Mouse (Mus musculus) lung, postnatal 36 days (tissue): Measurements from ENCODE around the gene 1700010I14Rik.

Experiments
- DNase-seq: peaks from one replicate; pipeline ENCODE4 v3.0.0; 2022; ENCODE audit warnings: mixed read lengths

1700010I14Rik gene

DNA sequence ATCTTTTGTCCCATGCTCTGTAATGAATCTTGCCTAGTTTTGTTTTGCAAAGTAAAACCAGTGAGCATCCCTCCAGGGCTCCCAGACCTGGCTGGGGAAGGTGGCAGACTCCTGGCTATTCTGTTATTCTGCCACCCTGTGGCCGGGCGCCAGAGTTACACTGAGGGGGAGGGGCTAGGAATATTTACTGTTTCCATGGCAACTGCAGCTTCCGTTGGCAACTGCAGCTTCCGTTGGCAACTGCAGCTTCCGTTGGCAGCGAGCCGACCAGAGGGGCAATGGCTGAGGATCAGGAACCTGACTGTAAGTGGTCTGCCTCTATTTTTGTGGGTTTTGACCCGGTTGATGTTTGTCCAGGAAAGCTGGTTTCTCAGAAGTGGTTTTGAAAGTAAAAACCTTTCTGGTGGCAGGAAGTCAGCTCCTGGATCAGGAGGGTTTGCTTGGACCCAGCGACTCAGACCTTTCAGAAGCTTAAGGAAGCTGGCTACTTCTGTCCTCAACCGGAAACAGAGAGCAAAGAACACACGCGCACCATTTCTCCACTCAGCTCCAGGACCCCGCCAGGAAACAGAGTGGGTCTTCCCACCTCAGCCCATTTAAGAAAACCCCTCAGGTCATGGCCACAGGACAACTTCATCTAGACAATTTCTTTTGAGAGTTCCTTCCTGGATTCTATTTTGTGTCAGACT, at the start of gene 1700010I14Rik:
Gene 1700010I14Rik (plus strand): TSS at position 215 of the 689 bp plus-strand sequence.
- DNase-seq, result peak; percentile 92

DNA sequence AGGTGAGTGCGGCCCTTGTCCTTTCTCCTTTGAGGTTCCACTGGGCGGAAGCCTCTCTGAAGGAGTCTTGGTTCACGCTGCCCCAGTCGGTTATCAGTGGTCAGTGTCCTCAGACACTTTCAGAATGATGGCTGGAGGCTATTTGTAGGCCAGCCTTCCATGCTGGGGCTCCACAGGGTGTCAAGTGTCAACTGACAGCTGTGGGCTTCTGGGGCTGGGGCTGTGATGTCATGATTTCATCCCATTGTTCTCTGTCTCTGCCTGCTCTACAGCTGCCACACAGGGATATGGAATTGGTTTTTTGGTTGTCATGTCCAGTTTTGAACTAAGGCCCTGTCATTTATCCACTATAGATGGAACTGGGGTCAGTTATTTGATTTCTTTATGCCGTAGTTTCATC, 36.5 kb upstream of the 1700010I14Rik start:
- no peak for DNase-seq

DNA sequence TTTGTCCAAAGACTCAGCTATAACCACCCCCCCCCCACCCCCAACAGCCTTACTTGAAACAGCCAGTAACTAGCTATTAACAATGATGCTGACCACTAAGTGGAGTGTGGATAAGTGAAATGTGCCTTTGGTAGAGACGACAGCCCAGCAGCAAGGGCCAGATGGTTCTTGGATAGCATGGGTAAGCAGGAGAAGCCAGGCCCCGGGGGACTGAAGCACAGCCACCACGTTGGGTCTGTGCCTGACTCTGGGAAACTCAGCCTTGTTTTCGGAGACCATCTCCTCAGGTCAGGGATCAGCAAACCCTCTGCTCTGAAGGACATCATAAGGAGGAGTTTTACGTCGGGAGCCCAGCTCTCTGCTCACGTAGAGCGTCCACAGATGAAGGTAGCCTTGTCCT, 35.2 kb upstream of the 1700010I14Rik start:
- DNase-seq, result no peak

DNA sequence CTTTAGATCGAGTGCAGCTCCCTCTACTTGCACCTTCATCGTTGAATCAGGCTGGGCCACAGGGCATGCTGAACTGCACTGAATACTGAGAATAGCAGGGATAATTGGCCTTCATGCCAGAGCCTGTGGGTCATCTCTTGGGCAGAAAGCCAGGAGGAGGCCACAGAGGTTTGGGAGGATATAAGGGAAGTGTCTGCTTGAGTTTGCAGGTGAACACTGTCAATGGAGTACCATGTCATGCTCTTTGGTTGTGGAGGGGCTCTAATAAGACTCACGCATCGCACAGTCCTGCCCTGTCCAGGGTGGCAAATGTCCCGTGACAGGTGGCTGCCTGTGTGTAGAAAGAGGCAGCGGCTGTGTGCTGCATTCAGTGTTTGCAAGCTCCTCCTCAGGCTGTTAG, 30.0 kb upstream of the 1700010I14Rik start:
- no peak for DNase-seq

DNA sequence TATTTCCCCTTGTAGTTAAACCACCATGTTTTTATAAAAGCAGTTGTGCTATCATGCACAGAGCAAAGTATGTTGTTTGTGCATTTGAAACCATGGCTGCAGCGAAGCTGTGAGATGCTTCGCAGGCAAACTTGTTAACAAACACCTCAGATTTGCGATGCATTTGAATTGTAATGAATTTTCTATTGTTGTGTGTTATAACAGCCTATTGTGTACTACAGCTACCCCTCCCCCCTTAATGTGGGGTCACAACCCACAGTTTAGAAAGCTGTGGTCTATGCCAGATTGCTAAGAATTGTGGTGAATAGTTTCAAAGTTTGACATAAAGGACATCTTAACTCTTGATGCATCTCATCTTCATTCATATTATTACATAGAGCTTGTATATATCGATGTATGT, 27.7 kb upstream of the 1700010I14Rik start:
- no peak for DNase-seq

DNA sequence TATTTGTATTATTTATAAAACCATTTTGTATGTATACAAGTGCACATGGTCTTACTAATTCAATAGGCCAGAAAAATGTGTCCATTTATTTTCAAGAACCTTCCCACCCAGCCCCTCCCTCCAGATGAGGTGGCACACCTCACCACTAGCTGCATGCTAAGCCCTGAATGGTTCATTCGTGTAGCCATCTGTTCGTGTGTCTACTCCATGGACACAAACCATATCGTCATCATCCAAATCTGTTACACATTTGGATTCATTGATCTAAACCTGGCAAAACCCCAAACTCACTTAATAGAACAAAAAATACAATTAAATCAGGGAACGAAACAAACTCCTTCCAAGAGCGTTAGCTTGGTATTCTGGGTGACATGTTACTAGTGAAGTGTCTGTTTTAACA, 27.0 kb upstream of the 1700010I14Rik start:
- DNase-seq, result no peak

DNA sequence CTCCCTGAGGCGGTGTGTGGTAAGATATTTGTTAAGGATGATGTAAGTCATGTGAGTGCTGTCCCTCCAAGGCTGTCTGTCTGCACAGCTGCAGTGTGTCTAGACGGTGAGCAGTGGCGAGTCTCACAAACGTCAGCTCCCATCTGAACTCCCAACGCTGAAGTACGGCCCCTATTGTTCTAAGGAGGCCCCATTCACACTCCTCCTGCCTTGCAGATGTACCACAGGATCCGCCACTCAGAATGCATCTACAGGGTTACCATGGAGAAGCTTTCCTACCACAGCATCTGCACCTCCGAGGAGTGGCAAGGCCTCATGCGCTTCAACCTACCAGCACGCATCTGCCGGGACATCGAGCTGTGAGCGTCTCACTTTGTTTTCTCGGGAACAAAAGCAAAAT, 26.5 kb upstream of the 1700010I14Rik start:
- no peak for DNase-seq

DNA sequence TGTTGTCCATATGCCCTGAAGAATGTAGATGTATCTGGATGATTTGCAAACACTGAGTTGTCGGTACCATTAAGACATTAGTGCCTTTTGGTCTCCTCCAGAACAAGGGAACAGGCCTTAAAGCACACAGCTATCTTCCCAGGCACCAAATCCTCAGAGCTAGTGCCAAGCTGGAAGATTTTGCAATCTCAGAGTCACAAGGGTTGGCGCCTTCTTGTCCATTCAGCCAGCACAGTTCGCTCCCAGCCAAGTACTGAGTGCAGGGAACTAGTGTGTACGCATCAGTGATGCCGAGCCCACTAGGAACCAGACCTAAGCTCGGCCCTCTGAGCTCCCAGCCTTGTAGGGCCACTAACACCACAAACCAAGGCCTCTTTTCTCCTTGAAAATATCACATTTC, 23.0 kb upstream of the 1700010I14Rik start:
- peak; percentile 9 for DNase-seq

DNA sequence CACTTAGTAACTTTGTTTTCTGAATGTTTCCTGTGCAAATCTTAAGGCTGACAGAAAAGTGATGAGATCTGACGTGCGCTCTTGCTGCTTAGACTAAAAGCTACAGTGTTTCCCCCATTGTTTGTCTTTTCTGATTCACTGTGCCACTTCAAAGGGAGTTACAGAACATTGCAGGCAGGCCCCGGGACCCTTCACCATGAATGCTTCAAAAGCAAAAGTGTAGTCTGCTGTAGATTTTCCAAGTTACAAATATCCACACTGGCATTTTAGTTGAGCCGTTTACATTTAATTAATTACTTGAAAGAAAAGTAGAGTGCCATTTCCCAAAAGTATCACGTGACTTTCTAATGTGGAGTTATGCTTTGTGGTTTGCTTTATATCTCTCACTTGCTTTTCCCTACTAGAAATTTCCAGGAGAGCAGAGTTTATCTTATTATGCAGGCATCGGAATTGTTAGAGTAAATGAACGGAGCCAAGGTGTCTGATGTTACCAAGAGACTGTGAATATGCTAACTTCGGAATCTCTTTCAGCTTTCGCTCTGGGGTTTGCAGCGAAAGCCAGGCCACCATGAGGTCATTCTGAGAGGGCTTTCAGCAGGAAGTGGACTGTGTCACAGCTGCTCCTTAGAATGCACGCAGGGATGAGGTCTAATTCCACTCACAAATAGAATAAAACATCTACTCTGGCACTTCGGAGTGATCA, 15.8 kb upstream of the 1700010I14Rik start:
- DNase-seq, result no peak

DNA sequence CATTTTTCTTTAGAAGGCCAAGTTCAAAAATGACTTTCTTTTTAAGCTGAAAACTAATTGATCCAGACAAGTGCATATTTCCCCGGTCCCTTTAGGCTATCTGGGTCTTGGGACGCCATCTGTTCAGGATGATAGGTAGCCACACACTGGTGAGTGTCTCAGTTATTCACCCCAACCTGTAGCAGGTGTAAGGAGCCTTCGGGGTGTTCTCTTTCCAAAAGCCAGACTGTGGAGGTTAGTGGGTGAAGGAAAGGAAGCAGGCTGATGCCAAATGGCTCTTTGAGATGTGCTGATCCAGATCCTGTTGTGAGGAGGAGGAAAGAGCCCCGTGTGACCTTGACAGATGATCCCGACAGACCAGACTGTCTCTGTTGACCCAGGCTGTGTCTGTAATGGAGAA, 14.8 kb upstream of the 1700010I14Rik start:
- DNase-seq, result no peak

DNA sequence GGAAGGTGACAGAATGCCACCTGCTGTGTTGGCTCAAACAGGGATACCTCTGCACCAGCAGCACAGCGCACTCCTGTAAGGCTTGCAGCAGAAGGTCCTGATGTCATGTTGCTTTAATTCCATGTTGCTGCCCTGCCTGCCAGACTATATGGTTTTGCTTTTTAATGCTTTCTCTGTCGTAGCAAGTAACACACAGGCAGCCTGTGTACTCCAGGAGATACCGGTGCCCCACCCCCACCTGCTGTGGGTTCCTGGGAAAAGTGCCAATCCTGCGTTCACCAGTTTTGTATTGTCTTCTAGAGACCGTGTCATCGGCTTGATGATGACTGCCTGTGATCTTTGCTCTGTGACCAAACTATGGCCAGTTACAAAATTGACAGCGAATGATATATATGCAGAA, 13.7 kb upstream of the 1700010I14Rik start:
- no peak for DNase-seq

DNA sequence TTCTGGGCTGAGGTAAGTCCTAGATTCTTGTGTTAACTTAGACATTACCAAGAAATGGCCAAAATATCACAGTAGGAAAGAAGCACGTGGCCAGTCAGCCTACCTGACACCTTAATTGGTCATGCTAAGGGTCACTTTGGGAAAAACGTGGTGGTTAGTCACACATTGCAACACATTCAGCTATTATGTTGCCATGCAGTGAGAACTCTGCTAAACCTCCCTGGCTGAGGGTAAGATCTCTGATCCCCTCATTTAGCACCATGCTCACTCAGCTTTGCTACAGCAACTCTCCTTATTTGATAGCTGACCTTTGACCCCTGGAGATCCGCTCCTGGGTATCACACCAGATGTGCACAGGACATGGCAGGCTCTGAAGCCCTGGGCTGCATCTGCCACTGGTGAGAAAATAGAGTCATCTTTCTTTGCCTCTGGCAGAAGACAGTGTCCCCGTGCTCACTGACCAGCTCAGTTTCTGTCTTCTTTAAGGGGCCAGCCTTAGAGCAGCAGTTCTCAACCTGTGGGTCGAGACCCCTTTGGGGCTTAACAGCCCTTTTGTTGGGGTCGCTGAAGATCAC, 13.2 kb upstream of the 1700010I14Rik start:
- no peak for DNase-seq

DNA sequence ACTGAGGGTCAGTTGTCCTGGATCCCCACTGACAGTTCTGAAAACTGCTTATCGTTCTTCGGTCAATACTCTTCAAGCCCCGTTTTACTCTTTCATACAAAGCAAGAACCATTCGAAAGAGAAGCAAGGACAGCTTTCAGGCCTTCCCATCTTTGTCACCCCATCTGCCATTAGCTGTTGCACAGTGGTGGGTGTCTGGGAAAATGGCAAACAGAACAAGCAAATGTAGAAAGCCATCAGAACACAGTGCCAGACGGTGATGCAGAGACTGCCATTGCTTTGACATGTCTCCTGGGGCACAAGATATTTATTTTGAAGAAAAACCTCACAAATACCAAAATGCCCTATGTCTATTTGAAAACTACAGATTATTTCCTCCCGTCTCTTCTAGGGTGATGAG, 11.4 kb upstream of the 1700010I14Rik start:
- no peak for DNase-seq

DNA sequence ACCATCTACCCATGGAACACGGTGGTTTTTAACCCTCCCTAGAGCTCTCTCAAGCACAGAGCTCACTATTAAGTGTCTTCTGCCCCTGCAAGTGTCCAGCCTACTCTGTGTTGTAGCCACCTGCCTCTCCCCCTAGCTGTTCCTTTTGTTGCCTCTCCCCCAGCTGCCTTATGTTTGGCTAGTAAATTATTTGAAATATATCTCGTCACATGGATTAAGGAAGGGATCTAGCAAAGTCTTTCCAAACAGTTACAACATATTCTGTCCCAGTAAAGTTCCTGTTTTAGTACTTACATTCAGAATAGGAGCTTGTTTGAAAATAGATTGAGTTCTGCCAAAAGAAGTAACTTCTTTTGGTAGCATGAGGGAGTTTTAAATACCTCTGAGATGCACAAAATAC, 10.9 kb upstream of the 1700010I14Rik start:
- DNase-seq, result no peak

DNA sequence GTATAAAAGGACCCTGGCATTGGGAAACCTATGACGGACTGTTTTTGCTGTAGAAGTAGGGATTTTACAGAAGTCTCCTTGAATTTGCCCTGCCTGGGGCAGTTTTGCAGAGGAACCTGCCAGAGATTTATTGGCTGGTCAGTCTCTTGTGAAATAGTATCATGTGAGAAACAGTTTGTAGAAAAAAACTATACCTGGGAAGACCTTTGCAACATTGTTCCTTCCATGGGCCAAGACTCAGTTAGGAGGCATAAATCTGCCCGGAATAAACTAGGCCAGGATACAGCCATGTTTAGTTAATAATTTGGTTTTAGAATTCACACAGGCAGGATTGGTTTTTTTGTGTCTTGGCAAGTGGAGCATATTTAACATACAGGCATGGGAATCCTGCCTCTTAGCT, 4.6 kb upstream of the 1700010I14Rik start:
- no peak for DNase-seq

DNA sequence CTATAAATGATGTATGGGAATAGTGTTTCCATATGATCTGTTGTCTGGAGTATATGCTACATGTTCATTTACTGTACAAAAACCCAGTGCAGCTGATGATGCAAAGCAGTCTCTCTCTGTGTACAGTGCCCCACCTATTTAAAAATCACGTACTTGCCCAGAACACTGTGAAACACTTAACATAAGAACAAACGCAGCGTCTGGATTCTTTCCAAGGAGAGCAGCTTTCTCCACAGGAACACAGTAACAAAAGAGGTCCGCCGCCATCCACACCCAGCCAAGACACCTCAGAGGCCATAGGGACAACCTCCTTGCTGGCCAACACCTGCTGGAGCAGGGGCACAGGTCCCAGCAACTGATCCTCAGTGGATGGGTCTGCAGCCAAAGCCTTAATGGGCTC, 2.4 kb upstream of the 1700010I14Rik start:
- peak; percentile 80 for DNase-seq

DNA sequence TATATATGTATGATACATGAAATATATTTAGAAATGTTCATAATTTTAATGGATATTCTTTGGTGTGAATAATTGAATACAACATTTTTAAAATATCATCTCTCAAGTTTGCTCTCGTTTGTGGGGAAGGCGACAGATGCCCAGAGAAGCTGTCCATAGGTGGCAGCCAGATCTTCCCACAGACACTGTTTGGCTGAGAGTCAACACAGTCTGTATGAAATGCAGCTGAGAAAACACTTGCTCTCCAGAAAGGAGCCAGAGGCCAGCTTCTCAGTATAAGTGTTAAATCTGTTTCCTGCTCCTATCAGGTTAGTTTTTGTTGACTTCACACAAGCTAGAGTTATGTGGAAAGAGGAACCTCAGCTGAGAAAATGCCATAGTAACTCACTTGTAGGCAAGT, 1.6 kb upstream of the 1700010I14Rik start:
- no peak for DNase-seq

DNA sequence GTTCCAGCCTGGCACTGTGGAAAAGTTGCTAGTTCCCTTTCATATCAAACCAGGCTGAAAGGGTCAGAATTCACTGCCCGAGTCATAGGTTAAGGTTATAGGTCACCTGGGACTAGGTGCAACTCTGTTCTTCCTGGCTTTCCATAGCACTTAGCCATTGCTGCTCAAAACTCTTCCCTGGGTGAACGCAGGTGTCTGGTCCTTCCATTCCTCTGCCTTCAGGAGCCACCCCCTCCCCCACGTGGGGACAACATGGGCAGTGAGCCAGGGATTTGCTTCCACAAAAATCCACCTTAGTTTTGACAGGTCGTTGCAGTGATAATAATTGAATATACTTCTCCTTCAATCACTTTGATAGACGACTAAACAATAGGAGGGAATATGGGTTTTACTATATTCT, 764 bp upstream of the 1700010I14Rik start:
- no peak for DNase-seq

DNA sequence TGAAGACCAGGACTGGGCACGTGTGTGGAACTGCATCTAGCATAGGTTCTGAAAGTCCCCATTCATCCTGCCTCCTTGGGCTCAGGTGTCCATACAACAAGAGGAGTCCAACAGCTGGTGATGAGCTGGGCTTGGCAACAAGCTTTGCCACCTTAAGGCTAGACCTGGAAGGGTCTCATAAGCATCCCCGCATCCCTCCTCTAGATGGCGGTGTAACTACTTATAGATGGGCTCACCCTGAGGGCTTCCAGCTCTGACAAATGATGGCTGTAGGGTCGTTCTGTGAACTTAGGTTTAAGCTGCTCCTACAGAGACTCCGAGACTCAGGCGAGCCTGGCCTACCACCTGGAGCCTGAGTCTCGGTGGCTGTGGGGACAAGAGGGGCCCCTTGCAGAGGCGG, 3.0 kb downstream of the 1700010I14Rik start:
- peak; percentile 26 for DNase-seq

DNA sequence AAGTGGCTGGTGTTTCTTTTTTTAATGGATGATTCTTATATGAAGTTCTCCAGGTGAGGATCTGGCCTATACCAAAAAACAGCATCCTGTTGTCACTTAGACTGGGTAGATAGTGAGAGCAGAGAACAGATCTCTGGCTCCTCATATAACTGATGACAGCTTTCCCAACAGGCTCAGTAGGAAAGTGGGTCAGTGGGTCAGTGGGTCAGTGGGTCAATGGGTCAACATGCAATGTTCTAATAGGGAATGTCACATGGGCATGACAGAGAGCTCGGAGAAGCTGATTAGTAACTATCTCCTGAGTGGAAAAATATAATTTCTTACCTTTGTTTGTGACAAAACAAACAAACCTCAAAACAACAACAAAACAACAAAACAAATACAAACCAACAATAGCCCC, 7.2 kb downstream of the 1700010I14Rik start:
- DNase-seq, result no peak

DNA sequence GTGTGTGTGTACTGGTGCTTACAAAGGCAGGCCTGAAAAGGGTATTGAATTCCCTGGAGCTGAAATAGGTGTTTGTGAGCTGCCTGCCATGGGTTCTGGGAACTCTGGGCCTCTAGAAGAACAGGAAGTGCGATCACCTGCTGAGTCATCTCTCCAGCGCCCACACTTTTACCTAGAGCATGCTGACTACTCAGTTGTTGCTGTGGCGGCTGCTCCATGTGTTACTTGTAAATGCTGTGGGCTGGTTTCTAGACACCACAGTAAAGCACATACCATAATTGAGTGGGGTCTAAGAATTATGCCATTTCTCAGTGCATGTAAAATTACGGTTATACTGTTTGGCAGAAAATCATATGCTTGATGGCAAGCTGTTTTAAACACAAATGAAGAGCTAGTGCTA, 14.3 kb downstream of the 1700010I14Rik start:
- DNase-seq, result no peak

DNA sequence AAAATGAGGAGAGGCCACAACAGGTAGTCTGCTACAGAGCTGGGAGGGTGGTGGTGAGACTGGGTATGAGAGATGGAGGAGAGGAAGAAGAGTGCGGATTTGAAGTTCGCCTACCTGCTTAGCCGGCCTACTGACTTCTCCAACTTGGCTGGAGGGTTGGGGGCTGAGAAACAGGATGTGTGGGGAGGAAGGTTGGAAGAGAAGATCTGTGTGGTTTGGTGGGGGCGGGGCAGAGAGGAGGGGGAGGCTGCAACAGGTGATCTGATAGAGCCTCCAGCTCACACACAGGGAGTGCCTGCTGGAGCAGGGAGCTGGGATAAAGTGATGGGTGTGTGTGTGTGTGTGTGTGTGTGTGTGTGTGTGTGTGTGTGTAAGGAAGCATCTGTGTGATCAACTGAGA, 16.4 kb downstream of the 1700010I14Rik start:
- no peak for DNase-seq

DNA sequence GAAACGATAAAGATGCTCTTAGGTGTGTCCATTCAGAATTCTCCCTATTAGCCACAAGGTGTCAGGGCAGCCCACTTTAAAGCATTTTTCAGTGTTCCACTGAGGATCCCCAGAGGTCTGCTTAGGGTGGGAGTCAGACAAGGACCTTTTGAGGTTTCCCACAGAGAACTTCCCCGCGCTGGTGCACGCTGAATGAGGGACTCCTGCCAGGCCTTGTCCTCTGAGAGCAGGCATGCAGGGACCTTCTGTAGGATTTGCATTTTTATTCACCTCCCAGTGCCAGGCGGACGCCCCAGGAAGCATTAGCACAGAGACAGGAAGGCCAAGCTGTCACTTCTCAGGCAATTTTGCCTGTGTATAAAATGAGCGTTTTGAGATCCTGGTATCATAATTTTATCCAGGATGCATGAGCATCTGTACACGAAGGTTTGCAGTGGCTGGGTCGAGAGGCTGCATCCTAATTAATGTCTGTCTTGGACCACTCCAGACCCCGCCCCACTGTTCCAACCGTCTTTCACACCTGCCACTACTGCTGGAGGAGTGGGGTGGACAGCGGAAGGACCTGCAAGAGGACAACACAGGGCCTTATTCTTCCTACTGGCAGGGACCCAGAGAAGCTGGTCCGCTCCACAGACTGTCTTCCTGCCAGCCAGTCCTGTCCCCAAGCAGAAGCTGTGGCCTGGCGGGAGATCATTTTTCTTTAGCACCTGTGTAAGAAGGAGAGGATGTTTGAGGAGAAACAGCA, 35.2 kb downstream of the 1700010I14Rik start:
- DNase-seq, result no peak

DNA sequence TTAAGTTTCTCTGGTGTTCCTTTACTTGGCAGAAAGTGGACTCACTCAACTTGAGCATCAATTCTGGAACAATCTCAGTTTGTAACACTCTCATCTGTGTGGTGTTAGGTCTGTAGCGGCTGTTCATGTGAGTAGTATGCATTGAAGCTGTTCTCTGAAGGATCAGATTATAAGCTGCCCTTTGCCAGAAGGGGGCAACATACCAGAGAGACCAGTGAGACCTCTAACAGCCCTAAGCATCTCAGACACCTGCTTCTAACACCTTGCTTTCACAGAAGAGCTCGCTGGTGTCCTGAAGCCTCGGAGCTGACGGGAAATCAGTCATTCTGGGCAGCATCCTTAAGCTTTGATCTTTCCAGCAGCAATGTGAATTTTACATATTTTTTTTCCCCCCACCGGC, 42.0 kb downstream of the 1700010I14Rik start:
- peak; percentile 4 for DNase-seq
